Mouse (Mus musculus) limb, embryonic 12.5 days (tissue): ENCODE results near the gene Gm21983. TPM values are rescaled to one million over a fixed set of nuclear protein-coding genes. Genes with fewer than 3 reads are reported as not detected.
A peak's percentile ranks its signal among the peaks of the same experiment; 100 is the strongest.

ENCODE experiments used
- ATAC-seq: fragments of 200-750 bp; cut with Nextera tagmentation; 2 replicates; pipeline ENCODE4 v1.8.0; 2017; ENCODE audit warnings: low read depth, moderate TSS enrichment; ENCODE audit not compliant: insufficient number of reproducible peaks, insufficient read depth, low FRiP score, low TSS enrichment
- H3K27ac ChIP-seq: fragments of 300-500 bp; sonication (generic); 2 replicates; pipeline ENCODE4 v1.5.1; 2016; ENCODE audit warnings: mild to moderate bottlenecking, moderate library complexity
- H3K27me3 ChIP-seq: fragments of 300-500 bp; sonication (generic); 2 replicates; pipeline ENCODE4 v1.6.1; 2016; ENCODE audit warnings: mild to moderate bottlenecking, moderate library complexity
- H3K36me3 ChIP-seq: fragments of 300-500 bp; sonication (generic); 2 replicates; pipeline ENCODE4 v1.6.1; 2016; ENCODE audit warnings: mild to moderate bottlenecking, moderate library complexity
- H3K4me1 ChIP-seq: fragments of 300-500 bp; sonication (generic); replicated peaks from 2 replicates; pipeline ENCODE4 v1.6.1; 2016
- H3K4me2 ChIP-seq: fragments of 300-500 bp; sonication (generic); 2 replicates; pipeline ENCODE4 v1.6.1; 2016; ENCODE audit warnings: mild to moderate bottlenecking, moderate library complexity
- H3K4me3 ChIP-seq: fragments of 300-500 bp; sonication (generic); replicated peaks from 2 replicates; pipeline ENCODE4 v1.5.1; 2016; ENCODE audit warnings: mild to moderate bottlenecking
- H3K9ac ChIP-seq: fragments of 300-500 bp; sonication (generic); replicated peaks from 2 replicates; pipeline ENCODE4 v1.6.1; 2016; ENCODE audit warnings: mild to moderate bottlenecking, moderate library complexity
- H3K9me3 ChIP-seq: fragments of 300-500 bp; sonication (generic); 2 replicates; pipeline ENCODE4 v1.6.1; 2016; ENCODE audit warnings: mild to moderate bottlenecking, moderate library complexity
- WGBS: fragments of 180-500 bp; shearing (Covaris S2); methylation state at CpG from one replicate; pipeline ENCODE4 v1.1.7; 2016; 5-methylcytosine and 5-hydroxymethylcytosine counted together
- polyA plus RNA-seq: library from polyadenylated mRNA; unstranded; fragments of >200 nt; fragmentation: Nextera tagmentation; extraction: Ambion mirVana; gene quantifications from 2 replicates; pipeline ENCODE4 v1.2.1, GENCODE M21; 2016

Gene Gm21983
- polyA plus RNA-seq, 1 experiment from 2014 or later: 1.5 TPM

- no peak overlapping the region for H3K4me3 ChIP-seq
- ATAC-seq: no peak
- 91% methylated on average over 8 of the region's 8 CpGs for WGBS
- no peak overlapping the region for H3K27ac ChIP-seq
- H3K36me3 ChIP-seq: peaks cover 76% of the 10 kb centered on the region
- no peak overlapping the region for H3K4me2 ChIP-seq
- H3K9ac ChIP-seq: no peak overlapping the region
- no peaks in the 10 kb centered on the region for H3K4me1 ChIP-seq
- no peaks in the 10 kb centered on the region for H3K27me3 ChIP-seq
- no peaks in the 10 kb centered on the region for H3K9me3 ChIP-seq
These were observed 23.0 kb upstream of the Gm21983 start for GRCm38 (mm10) chr7:27203730-27204449.

GRCm38 (mm10) chr7:27198779-27199178 lies 17.9 kb upstream of the Gm21983 start:
- H3K36me3 ChIP-seq: peaks cover 50% of the 10 kb centered on the region
- no peaks in the 10 kb centered on the region for H3K9me3 ChIP-seq
- no peak for ATAC-seq
- no peak overlapping the region for H3K4me3 ChIP-seq
- peaks cover 12% of the 10 kb centered on the region for H3K4me1 ChIP-seq
- no peak overlapping the region for H3K9ac ChIP-seq
- WGBS: 94% methylated on average over 8 of the region's 8 CpGs
- no peak overlapping the region for H3K27ac ChIP-seq
- no peaks in the 10 kb centered on the region for H3K27me3 ChIP-seq
- no peak overlapping the region for H3K4me2 ChIP-seq

DNA sequence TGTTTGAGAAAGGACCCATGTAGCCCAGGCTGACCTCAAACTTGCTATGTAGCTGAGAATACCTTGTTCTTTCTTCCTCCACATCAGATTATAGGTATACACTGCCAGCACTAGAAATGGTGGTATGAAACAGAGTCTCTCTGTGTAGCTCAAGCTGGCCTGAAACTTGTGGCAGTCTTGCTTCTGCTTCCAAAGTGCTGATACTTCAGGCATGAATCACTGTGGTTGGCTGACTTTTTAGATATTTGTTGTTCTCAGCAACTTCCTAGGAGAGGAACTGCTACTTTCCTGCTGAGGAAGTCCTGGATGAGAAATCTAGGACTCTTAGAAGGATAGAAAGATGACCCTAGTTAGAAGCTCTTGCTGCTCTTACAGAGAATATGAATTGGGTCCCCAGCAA lies 17.5 kb upstream of the Gm21983 start:
- Histone ChIP-seq H3K9me3 (no peaks in the 10 kb centered on the region), H3K36me3 (peaks cover 50% of the 10 kb centered on the region), H3K27ac (no peak overlapping the region), H3K4me1 (peaks cover 15% of the 10 kb centered on the region), H3K4me2 (no peak overlapping the region), H3K4me3 (no peak overlapping the region), H3K9ac (no peak overlapping the region), H3K27me3 (no peaks in the 10 kb centered on the region)
- no peak for ATAC-seq

DNA sequence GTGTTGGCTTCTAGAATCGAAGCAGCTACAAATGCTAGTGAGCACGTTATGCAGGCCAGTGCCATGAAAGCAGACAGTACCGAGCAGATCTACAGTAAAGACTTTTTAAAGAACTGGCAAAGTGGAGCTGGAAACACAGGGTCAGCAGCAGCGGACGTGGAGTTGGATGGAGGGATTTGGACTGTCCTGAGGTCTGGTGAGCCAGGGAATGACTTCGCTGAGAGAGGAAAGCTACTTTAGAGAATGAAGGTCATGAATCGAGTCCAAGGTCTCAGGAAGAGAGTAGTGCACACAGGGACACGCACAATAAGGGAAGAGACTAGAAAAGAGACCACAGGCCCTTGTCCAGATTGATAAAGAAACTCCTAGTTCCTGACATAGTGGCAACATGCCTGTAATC lies 16.7 kb upstream of the Gm21983 start:
- H3K9me3 ChIP-seq: no peaks in the 10 kb centered on the region
- H3K36me3 ChIP-seq: peaks cover 50% of the 10 kb centered on the region
- no peak overlapping the region for H3K9ac ChIP-seq
- peaks cover 15% of the 10 kb centered on the region for H3K4me1 ChIP-seq
- H3K4me3 ChIP-seq: no peak overlapping the region
- WGBS: 88% methylated on average over 8 of the region's 8 CpGs
- no peak for ATAC-seq
- no peaks in the 10 kb centered on the region for H3K27me3 ChIP-seq
- H3K27ac ChIP-seq: no peak overlapping the region
- H3K4me2 ChIP-seq: no peak overlapping the region

DNA sequence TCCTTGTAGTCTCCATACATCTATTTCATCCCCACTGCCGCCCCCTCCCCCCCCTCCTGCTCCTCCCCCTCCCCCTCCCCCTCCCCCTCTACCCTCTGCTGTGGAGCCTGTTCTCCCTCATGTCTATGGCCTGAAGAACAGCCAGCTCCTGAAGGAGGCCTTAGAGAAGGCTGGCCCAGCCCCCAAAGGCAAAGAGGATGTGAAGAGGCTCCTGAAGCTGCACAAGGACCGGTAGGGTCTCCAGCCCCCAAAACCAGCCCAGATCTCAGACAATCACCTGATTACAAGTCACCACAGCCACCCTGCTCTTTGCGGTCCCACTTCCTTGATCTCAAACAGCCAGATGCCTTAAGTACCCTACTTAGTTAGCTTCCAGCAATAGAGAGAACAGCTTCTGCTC lies 16.2 kb upstream of the Gm21983 start:
- Histone ChIP-seq H3K4me2 (peak overlapping the region; percentile 58; the same call in 1 of the 2 replicates), H3K4me1 (peaks cover 15% of the 10 kb centered on the region), H3K9ac (no peak overlapping the region), H3K27me3 (no peaks in the 10 kb centered on the region), H3K9me3 (no peaks in the 10 kb centered on the region), H3K27ac (no peak overlapping the region; the same call in 1 of the 2 replicates), H3K4me3 (no peak overlapping the region), H3K36me3 (peaks cover 51% of the 10 kb centered on the region)
- ATAC-seq: no peak
- WGBS: 93% methylated on average over 3 of the region's 3 CpGs

DNA sequence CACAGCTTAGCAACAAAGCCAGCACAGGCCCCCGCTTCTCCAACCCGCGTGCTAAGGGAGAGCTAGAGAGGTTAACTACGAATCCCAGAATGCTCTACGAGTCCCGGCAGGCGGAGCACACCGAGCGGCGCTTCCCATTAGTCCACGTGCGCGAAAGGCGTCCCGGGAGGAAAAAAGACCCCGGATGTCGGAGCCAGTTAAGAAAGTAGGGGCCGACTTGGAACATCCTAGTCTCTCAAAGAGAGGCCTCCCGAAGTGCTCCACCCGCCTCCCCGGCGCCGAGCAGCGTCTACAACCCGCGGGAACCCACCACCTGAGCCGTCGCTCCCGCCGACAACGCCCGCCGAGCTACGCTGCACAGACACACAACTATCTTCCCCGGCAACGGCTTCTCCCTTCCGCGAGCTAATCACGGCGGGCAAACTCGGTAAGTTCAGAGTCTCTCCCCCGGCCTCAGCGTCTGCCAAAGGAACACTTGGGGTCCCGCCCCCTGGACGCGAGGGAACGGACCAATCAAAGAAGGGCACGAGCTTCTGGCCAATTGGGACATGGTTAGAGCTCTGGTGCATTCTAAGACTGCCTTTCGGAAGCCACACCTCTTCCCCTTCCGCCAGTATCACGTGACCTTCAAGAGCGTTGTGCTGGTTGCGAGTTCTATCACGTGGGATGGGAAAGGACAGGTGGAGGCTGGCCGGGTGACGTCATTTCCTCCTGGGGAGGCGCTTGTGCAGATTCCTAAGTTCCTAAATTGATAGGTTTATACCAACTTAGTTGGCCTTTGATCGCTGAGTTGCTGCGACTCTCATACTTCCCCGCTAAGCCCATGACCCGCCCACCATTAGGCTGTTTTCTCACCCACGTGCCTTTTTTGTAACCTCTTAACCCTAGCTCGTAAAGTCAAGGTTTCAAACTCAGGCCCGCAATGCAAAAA lies 15.1 kb upstream of the Gm21983 start, which contains the start of the genes BC024978 and Snrpa:
BC024978 (plus strand) TSS at position 101 of the 931 bp plus-strand sequence.
Snrpa (minus strand) TSS at position 591 of the 931 bp plus-strand sequence.
- peak within 1 kb of the TSS; percentile 77 for H3K4me3 ChIP-seq
- no peaks in the 10 kb centered on the region for H3K27me3 ChIP-seq
- peak within 1 kb of the TSS; percentile 89 for H3K9ac ChIP-seq
- H3K27ac ChIP-seq: peak within 1 kb of the TSS; percentile 98
- H3K9me3 ChIP-seq: no peaks in the 10 kb centered on the region
- WGBS: under 1% methylated on average over 63 of the region's 64 CpGs
- H3K4me1 ChIP-seq: peaks cover 15% of the 10 kb centered on the region
- peak within 1 kb of the TSS; percentile 85 for H3K4me2 ChIP-seq
- H3K36me3 ChIP-seq: peaks cover 53% of the 10 kb centered on the region
- peak; percentile 98 for ATAC-seq

DNA sequence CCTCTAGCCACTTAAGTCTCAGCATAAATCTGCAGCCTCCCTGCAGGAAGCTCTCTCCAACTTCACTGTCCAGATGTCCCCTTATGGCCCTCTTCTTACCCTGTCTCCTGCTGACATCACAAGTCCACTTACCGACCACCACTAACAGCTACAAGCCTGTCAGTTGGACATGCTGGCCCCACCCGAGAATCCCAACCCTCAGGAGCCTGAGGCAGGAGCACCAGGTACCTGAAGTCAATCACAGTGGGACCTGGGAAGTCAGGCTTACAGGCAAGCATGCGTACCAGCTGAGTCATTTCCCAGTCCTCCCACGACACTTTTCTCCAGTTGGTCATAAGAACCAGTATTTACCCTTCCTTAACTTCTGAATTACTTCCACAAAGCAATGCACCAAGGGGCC lies 12.8 kb upstream of the Gm21983 start:
- Histone ChIP-seq H3K4me1 (peaks cover 15% of the 10 kb centered on the region), H3K4me2 (0 out of 2 replicates have a peak overlapping the region, but pooled peaks have one; percentile 85), H3K27me3 (no peaks in the 10 kb centered on the region), H3K9ac (0 out of 2 replicates have a peak overlapping the region, but pooled peaks have one; percentile 0), H3K4me3 (0 out of 2 replicates have a peak overlapping the region, but pooled peaks have one; percentile 3), H3K36me3 (peaks cover 62% of the 10 kb centered on the region), H3K9me3 (no peaks in the 10 kb centered on the region), H3K27ac (no peak overlapping the region)
- 88% methylated on average over 4 of the region's 4 CpGs for WGBS
- ATAC-seq: no peak

GRCm38 (mm10) chr7:27192434-27192833 lies 11.5 kb upstream of the Gm21983 start:
- Histone ChIP-seq H3K36me3 (peaks cover 67% of the 10 kb centered on the region), H3K9ac (no peak overlapping the region), H3K4me2 (no peak overlapping the region), H3K4me3 (no peak overlapping the region), H3K4me1 (peaks cover 15% of the 10 kb centered on the region), H3K9me3 (no peaks in the 10 kb centered on the region), H3K27me3 (no peaks in the 10 kb centered on the region), H3K27ac (no peak overlapping the region)
- no peak for ATAC-seq
- WGBS: 94% methylated on average over 5 of the region's 5 CpGs

GRCm38 (mm10) chr7:27189271-27189931 lies 8.5 kb upstream of the Gm21983 start:
- Histone ChIP-seq H3K27ac (no peak overlapping the region), H3K9ac (no peak overlapping the region), H3K27me3 (no peaks in the 10 kb centered on the region), H3K36me3 (peaks cover 97% of the 10 kb centered on the region), H3K4me2 (no peak overlapping the region), H3K4me1 (peaks cover 7% of the 10 kb centered on the region), H3K4me3 (no peak overlapping the region), H3K9me3 (peaks cover 9% of the 10 kb centered on the region; the same call in 1 of the 2 replicates)
- WGBS: 97% methylated on average over 10 of the region's 10 CpGs
- ATAC-seq: no peak; the same call in 1 of the 2 replicates

DNA sequence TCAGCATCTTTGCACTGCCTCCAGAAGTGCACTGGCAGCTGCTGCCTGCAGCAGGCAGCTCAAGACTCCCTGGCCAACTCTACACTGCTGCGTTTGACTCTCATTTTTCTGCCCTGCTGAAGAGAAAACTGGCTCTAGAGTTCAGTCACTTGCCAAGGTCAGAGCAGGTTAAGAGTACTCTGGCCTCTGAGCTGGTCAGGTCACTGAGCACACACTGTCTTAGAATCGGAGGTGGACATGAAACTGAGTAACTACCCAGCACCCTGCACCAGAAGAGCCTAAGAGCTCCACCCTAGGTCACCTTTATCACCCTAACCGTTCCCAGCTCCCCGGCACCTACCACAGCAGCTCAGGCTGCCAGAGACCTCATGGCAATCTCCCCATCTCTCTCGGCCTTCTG lies 5.1 kb upstream of the Gm21983 start:
- no peak overlapping the region for H3K4me3 ChIP-seq
- H3K36me3 ChIP-seq: peaks cover 82% of the 10 kb centered on the region
- peaks cover 9% of the 10 kb centered on the region; the same call in 1 of the 2 replicates for H3K9me3 ChIP-seq
- no peaks in the 10 kb centered on the region for H3K4me1 ChIP-seq
- no peak overlapping the region for H3K4me2 ChIP-seq
- H3K27ac ChIP-seq: no peak overlapping the region
- H3K27me3 ChIP-seq: no peaks in the 10 kb centered on the region
- WGBS: 92% methylated on average over 5 of the region's 5 CpGs
- ATAC-seq: no peak
- H3K9ac ChIP-seq: no peak overlapping the region

- no peak overlapping the region for H3K4me2 ChIP-seq
- H3K36me3 ChIP-seq: peaks cover 71% of the 10 kb centered on the region
- 75% methylated on average over 3 of the region's 3 CpGs for WGBS
These were observed 4.1 kb upstream of the Gm21983 start for GRCm38 (mm10) chr7:27184964-27185363.

More at GRCm38 (mm10) chr7:27184964-27185363, 4.1 kb upstream of the Gm21983 start:
- H3K4me1 ChIP-seq: no peaks in the 10 kb centered on the region
- H3K27me3 ChIP-seq: no peaks in the 10 kb centered on the region
- H3K4me3 ChIP-seq: no peak overlapping the region
- peaks cover 9% of the 10 kb centered on the region; the same call in 1 of the 2 replicates for H3K9me3 ChIP-seq
- no peak for ATAC-seq
- H3K9ac ChIP-seq: no peak overlapping the region
- H3K27ac ChIP-seq: no peak overlapping the region
